Mouse (Mus musculus) forebrain, embryonic 14.5 days (tissue): ENCODE measurements at regions not wholly inside any gene's neighbourhood (a gene's known extent, or its start where the extent isn't known, plus 50 kb on each side); places are given as distances from the start of the nearest gene placed in this dataset.
A peak's percentile ranks its signal among the peaks of the same experiment; 100 is the strongest.
"Not testable (repeated sequence)": the region's sequence is repeated elsewhere in the genome, so short reads cannot be mapped to it uniquely, and the experiment has no call there.

Experiments
- ATAC-seq: fragments of 200-750 bp; cut with Nextera tagmentation; 2 replicates; pipeline ENCODE4 v1.8.0; 2017; ENCODE audit warnings: mild to moderate bottlenecking, moderate library complexity
- DNase-seq: peaks from one replicate; pipeline ENCODE4 v3.0.0-alpha.2; 2015; ENCODE audit warnings: low spot score
- H3K27ac ChIP-seq: fragments of 300-500 bp; sonication (generic); 2 replicates; pipeline ENCODE4 v1.5.1; 2014; ENCODE audit warnings: low read depth, mild to moderate bottlenecking, control low read depth, low read length, moderate library complexity
- H3K27me3 ChIP-seq: fragments of 300-500 bp; sonication (generic); replicated peaks from 2 replicates; pipeline ENCODE4 v1.6.1; 2014; ENCODE audit warnings: low read length, control low read depth, mixed read lengths; ENCODE audit not compliant: control insufficient read depth, insufficient read depth
- H3K36me3 ChIP-seq: fragments of 300-500 bp; sonication (generic); 2 replicates; pipeline ENCODE4 v1.6.1; 2014; ENCODE audit warnings: low read length, control low read depth; ENCODE audit not compliant: control insufficient read depth, insufficient read depth
- H3K4me1 ChIP-seq: fragments of 300-500 bp; sonication (generic); 2 replicates; pipeline ENCODE4 v1.6.1; 2014; ENCODE audit warnings: antibody characterized with exemption, low read length, control low read depth; ENCODE audit not compliant: control insufficient read depth, insufficient read depth
- H3K4me2 ChIP-seq: fragments of 300-500 bp; sonication (generic); 2 replicates; pipeline ENCODE4 v1.6.1; 2014; ENCODE audit warnings: mild to moderate bottlenecking, control low read depth, low read length
- H3K4me3 ChIP-seq: fragments of 300-500 bp; sonication (generic); 2 replicates; pipeline ENCODE4 v1.5.1; 2014; ENCODE audit warnings: low read depth, low read length, control low read depth
- H3K9ac ChIP-seq: fragments of 300-500 bp; sonication (generic); 2 replicates; pipeline ENCODE4 v1.6.1; 2014; ENCODE audit warnings: mild to moderate bottlenecking, low read length, control low read depth, moderate library complexity
- H3K9me3 ChIP-seq: fragments of 300-500 bp; sonication (generic); replicated peaks from 2 replicates; pipeline ENCODE4 v1.6.1; 2016; ENCODE audit warnings: low read length, control low read depth, mixed read lengths; ENCODE audit not compliant: control insufficient read depth
- WGBS: fragments of 180-500 bp; shearing (Covaris S2); extraction: QIAGEN DNeasy Blood & Tissue Kit; methylation state at CpG from one replicate; pipeline ENCODE4 v1.1.7; 2014; 5-methylcytosine and 5-hydroxymethylcytosine counted together

DNA sequence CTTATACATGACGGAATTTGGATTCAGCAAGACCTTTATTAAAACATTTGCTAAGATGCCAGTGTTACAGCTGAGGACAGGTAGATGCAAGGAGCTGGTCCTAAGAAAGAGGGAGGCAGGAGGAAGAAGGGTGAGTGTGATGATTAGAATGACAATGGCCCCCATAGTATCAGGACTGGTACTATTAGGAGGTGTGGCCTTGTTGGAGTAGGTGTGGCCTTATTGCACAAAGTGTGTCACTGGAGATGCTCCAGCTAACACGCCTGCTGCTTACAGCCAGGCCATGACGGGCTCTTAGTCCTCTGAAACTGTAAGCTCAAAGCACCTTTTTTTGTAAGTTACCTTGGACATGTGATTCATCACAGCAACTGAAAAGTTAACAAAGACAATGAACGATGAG, 82.0 kb downstream of the Rassf10 start:
- Histone ChIP-seq H3K9me3 (no peaks in the 10 kb centered on the region), H3K36me3 (no peaks in the 10 kb centered on the region), H3K9ac (no peak overlapping the region), H3K27ac (no peak overlapping the region), H3K4me3 (no peak overlapping the region), H3K27me3 (no peaks in the 10 kb centered on the region), H3K4me1 (no peaks in the 10 kb centered on the region), H3K4me2 (no peak overlapping the region)
- WGBS: 83% methylated on average over 4 of the region's 4 CpGs
- DNase-seq (no peak), ATAC-seq (no peak)

DNA sequence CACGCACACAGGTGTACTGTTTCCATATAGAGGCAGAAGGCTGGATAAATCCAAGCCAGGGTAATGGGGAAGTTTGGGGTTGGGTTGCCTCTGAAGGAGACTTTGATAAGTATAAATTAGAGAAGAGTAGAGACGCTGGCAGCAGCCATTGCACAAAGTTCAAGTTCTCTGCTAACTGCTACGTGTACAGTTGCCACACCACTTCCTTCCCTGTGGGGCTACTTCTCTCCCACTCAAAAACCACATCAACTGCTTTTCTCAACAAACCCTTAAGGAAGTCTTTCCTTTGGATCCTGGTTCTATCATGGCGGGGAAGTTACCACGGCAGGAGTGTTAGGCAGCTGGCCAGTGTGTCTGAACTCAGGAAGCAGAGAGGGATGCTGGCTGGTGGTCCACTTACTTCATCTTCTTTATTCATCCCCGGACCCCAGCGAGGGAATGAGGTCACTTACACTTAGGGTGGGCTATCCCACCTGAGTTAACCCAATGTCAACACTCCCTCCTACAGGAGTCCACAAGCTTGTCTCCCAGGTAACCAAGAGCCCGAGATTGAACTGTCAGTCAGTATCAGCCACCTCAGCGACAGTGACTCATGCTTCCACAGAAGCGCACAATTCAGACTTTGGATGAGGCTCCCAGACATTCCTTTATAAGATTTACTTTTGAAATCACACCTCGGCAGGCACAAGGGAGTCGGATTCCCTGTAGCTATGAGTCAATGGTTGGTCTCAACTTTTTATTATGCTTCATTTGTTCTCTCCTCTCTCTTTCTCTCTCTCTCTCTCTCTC, 84.3 kb downstream of the Rassf10 start:
- Histone ChIP-seq H3K4me3 (no peak overlapping the region), H3K9me3 (no peaks in the 10 kb centered on the region), H3K4me2 (no peak overlapping the region), H3K36me3 (no peaks in the 10 kb centered on the region), H3K9ac (no peak overlapping the region), H3K4me1 (no peaks in the 10 kb centered on the region), H3K27ac (no peak overlapping the region), H3K27me3 (no peaks in the 10 kb centered on the region)
- ATAC-seq (no peak), DNase-seq (no peak)
- whole genome bisulfite sequencing: 76% methylated on average over 12 of the region's 12 CpGs

- no peak overlapping the region for H3K27ac ChIP-seq
- H3K9me3 ChIP-seq: no peaks in the 10 kb centered on the region
- no peaks in the 10 kb centered on the region for H3K36me3 ChIP-seq
- H3K9ac ChIP-seq: no peak overlapping the region
- H3K4me3 ChIP-seq: no peak overlapping the region
- 62% methylated on average over 3 of the region's 3 CpGs for WGBS
- H3K4me2 ChIP-seq: no peak overlapping the region
- no peaks in the 10 kb centered on the region for H3K4me1 ChIP-seq
- DNase-seq (no peak), ATAC-seq (no peak)
- H3K27me3 ChIP-seq: no peaks in the 10 kb centered on the region
Measured at GRCm38 (mm10) chr7:113038906-113039671, 85.3 kb downstream of the Rassf10 start.

DNA sequence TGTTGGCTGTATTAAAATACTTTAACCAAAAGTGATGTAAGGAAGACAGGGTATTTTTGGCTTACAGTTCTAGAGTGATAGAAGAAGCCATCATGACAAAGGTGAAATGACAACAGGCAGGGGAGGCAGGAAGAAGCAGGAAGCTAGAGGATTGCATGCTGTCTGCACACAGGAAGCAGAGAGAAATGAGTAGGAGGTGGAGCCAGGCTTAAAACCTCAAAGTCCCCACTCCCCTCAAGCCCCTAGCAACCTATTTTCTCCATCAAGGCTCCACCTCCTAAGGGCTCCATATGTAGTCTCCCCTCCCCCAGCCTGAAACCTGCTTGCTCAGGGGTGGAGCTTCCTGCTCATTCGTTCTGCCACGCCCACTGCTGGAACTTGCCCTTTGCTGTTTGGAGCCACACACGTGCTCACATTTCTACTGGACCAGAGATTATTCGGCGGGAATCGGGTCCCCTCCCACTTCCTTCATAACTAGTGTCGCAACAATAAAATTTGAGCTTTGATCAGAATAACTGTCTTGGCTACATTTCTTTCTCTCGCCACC, 91.9 kb downstream of the Rassf10 start:
- 72% methylated on average over 7 of the region's 8 CpGs for WGBS
- H3K36me3 ChIP-seq, H3K4me3 ChIP-seq, H3K4me2 ChIP-seq, H3K27me3 ChIP-seq, ATAC-seq, H3K9ac ChIP-seq, H3K27ac ChIP-seq, DNase-seq, H3K9me3 ChIP-seq: not testable (repeated sequence)
- peaks cover 11% of the 10 kb centered on the region; the same call in 1 of the 2 replicates for H3K4me1 ChIP-seq

DNA sequence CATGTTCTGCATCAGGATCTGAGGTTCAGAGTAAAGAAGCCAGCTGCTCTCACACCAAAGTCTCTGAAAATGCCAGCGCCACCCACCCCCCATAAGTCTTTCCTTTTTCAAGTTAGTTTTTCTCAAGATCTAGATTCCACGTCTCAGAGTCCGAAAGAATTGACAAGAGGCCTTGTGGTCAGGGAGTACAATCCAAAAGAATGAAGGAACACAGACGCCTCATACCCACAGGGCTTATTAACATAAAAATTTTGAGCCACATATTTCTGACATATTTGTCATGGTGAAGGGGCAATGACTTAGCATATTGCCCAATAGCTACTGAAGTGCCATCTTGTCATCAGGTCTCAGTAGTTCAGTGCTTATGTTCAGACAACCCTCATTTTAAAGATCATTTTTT, 92.6 kb downstream of the Rassf10 start:
- Histone ChIP-seq H3K9me3 (0 out of 2 replicates have a peak, but pooled peaks cover 2% of the 10 kb centered on the region), H3K4me3 (no peak overlapping the region), H3K27me3 (no peaks in the 10 kb centered on the region), H3K4me2 (no peak overlapping the region), H3K4me1 (peaks cover 11% of the 10 kb centered on the region; the same call in 1 of the 2 replicates), H3K36me3 (no peaks in the 10 kb centered on the region), H3K9ac (no peak overlapping the region), H3K27ac (no peak overlapping the region)
- DNase-seq (no peak), ATAC-seq (no peak)
- 96% methylated on average over 4 of the region's 4 CpGs for WGBS

DNA sequence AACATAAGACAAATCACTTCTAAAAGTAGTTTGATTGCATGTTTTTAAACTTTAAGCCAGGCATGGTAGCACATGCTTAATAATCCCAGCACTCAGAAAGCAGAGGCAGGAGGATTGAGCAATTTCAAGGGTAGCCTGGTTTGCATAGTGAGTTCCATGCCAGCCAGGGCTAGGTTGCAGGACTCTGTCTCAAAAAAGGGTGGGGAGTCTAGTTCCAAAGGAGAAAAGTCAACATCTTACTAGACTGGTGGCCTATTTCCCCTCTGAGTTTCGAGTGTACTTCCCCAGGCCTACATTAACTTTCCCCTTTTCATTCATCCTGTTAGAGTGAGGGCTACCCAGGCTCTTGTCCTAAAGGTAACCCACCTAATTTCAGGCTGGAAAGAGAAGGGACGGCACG, 93.8 kb downstream of the Rassf10 start:
- H3K27me3 ChIP-seq: no peaks in the 10 kb centered on the region
- no peak overlapping the region for H3K9ac ChIP-seq
- ATAC-seq (no peak), DNase-seq (no peak)
- no peaks in the 10 kb centered on the region for H3K36me3 ChIP-seq
- 0 out of 2 replicates have a peak, but pooled peaks cover 2% of the 10 kb centered on the region for H3K9me3 ChIP-seq
- no peak overlapping the region for H3K4me3 ChIP-seq
- peak overlapping the region; percentile 35; the same call in 1 of the 2 replicates for H3K27ac ChIP-seq
- WGBS: 64% methylated on average over 3 of the region's 3 CpGs
- peaks cover 11% of the 10 kb centered on the region; the same call in 1 of the 2 replicates for H3K4me1 ChIP-seq
- no peak overlapping the region for H3K4me2 ChIP-seq

- Histone ChIP-seq H3K4me3 (no peak overlapping the region), H3K4me2 (no peak overlapping the region), H3K36me3 (no peaks in the 10 kb centered on the region), H3K9ac (no peak overlapping the region), H3K27me3 (no peaks in the 10 kb centered on the region), H3K27ac (peak overlapping the region; percentile 35; the same call in 1 of the 2 replicates), H3K4me1 (peaks cover 15% of the 10 kb centered on the region; the same call in 1 of the 2 replicates), H3K9me3 (0 out of 2 replicates have a peak, but pooled peaks cover 2% of the 10 kb centered on the region)
- ATAC-seq (peak; percentile 90), DNase-seq (peak; percentile 83)
- WGBS: 10% methylated on average over 4 of the region's 4 CpGs
Measured at GRCm38 (mm10) chr7:113048097-113048795, 94.5 kb downstream of the Rassf10 start.

DNA sequence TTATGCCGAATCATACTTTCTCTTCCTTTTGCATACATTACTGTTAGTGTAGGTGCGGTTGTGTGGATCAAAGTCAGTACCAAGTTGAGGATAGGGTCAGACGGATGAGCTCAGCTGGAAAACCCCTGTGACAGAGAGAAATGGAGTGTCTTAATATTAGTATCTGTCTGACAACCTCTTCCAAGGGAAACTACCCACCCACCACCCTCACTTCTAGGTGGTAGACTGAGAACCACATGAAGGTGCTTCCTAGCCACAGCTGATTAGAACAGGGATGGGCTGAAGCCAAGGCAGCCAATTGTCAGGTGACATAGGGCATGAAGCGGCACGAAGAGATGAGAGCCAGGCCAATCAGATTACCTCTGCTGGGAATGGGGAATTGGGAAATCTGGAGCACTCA, 95.7 kb downstream of the Rassf10 start:
- 0 out of 2 replicates have a peak, but pooled peaks cover 2% of the 10 kb centered on the region for H3K9me3 ChIP-seq
- ATAC-seq (no peak), DNase-seq (no peak)
- H3K27me3 ChIP-seq: no peaks in the 10 kb centered on the region
- no peak overlapping the region for H3K27ac ChIP-seq
- H3K4me2 ChIP-seq: no peak overlapping the region
- 89% methylated on average over 5 of the region's 5 CpGs for WGBS
- H3K4me1 ChIP-seq: peaks cover 15% of the 10 kb centered on the region; the same call in 1 of the 2 replicates
- no peaks in the 10 kb centered on the region for H3K36me3 ChIP-seq
- no peak overlapping the region for H3K4me3 ChIP-seq
- no peak overlapping the region for H3K9ac ChIP-seq
